Mouse (Mus musculus) liver, adult 2 months (tissue): ENCODE data around the gene Mcoln3. TPM values are rescaled to one million over a fixed set of nuclear protein-coding genes. Genes with fewer than 3 reads are reported as not detected.

Source experiments
- DNase-seq: peaks from one replicate; pipeline ENCODE4 v3.0.0-alpha.2; 2011; ENCODE audit warnings: low read depth, low spot score; ENCODE audit errors: extremely low read depth
- H3K27ac ChIP-seq: fragments of 200-500 bp; replicated peaks from 2 replicates; pipeline ENCODE4 v1.5.1; 2012; ENCODE audit warnings: low read depth, mild to moderate bottlenecking, control low read depth, inconsistent platforms, low read length; ENCODE audit not compliant: insufficient read depth
- H3K27me3 ChIP-seq: fragments of 200-500 bp; 2 replicates; pipeline ENCODE4 v1.6.1; 2012; ENCODE audit warnings: mild to moderate bottlenecking, moderate library complexity, low read length, inconsistent platforms; ENCODE audit not compliant: control insufficient read depth, insufficient read depth
- H3K36me3 ChIP-seq: fragments of 200-500 bp; 2 replicates; pipeline ENCODE4 v1.6.1; 2012; ENCODE audit warnings: low read length, inconsistent platforms; ENCODE audit not compliant: control insufficient read depth, insufficient read depth
- H3K4me1 ChIP-seq: fragments of 200-500 bp; 2 replicates; pipeline ENCODE4 v1.6.1; 2011; ENCODE audit warnings: low read length; ENCODE audit not compliant: control insufficient read depth, insufficient read depth
- H3K4me3 ChIP-seq: fragments of 200-500 bp; 2 replicates; pipeline ENCODE4 v1.5.1; 2011; ENCODE audit warnings: low read depth, mild to moderate bottlenecking, control low read depth, low read length, moderate library complexity; ENCODE audit not compliant: insufficient read depth
- H3K79me2 ChIP-seq: fragments of 200-500 bp; 2 replicates; pipeline ENCODE4 v1.6.1; 2012; ENCODE audit warnings: inconsistent platforms, mild to moderate bottlenecking, low read length, moderate library complexity; ENCODE audit not compliant: control insufficient read depth, insufficient read depth
- H3K9ac ChIP-seq: fragments of 200-500 bp; 2 replicates; pipeline ENCODE4 v1.6.1; 2012; ENCODE audit warnings: low read depth, mild to moderate bottlenecking, control low read depth, inconsistent platforms, low read length
- CTCF ChIP-seq: fragments of 200-500 bp; IDR thresholded peaks from 2 replicates; pipeline ENCODE4 v1.5.1; 2011; ENCODE audit warnings: low read depth, low read length, control low read depth
- POLR2A ChIP-seq: fragments of 200-500 bp; IDR thresholded peaks from 2 replicates; pipeline ENCODE4 v1.6.1; 2011; ENCODE audit warnings: low read length, control low read depth; ENCODE audit not compliant: insufficient read depth; ENCODE audit errors: extremely low read depth
- WGBS: fragments of 180-500 bp; shearing (Covaris S2); methylation state at CpG from one replicate; pipeline ENCODE4 v1.1.7; 2018; 5-methylcytosine and 5-hydroxymethylcytosine counted together
- polyA plus RNA-seq: library from polyadenylated mRNA; depleted of rRNA; stranded (reverse); fragments of >200 nt; gene quantifications from 2 replicates; pipeline ENCODE4 v1.2.3, GENCODE M21; 2012; rRNA removed
- total RNA-seq: library from RNA; depleted of rRNA; stranded (reverse); fragments of >200 nt; gene quantifications from 2 replicates; pipeline ENCODE4 v1.2.3, GENCODE M21; 2014; rRNA removed

The Mcoln3 gene
- total and polyA plus RNA-seq, 2 experiments = not detected

DNA sequence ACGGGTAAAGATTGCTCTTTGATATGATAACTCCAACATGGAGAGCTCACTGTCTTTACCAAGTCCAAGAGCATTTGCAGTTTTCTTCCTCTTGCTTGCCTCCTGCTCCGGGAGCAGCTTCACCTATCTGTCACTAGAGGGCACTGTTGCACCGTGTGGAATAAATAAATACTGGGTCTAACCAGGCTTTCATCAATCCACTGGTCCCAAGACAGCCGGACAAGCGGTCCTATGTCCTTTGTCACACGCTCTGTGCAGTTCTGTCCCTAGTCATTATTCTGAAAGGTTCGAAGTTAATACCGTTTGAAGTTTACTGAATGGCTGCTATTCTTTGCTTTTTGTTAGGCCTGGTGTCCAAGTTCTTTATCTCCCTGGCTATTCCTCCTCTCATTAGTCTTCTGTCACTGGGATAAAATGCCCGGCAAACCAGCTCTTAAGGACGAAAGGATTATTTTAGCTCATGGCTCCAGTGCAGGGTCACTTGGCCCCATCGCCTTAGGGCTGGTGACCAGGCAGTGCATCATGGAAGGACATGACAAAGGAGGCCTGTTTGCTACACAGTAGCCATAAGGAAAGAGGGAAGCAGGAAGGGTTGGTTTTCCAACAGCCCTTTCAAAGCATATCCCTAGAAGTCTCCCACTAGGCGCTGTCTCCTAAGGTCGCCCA lies 67.9 kb downstream of the Mcoln3 start:
- H3K4me1 ChIP-seq = no peaks in the 10 kb centered on the region
- DNase-seq = peak; percentile 57
- H3K9ac ChIP-seq = no peak overlapping the region
- WGBS = 38% methylated on average over 13 of the region's 13 CpGs
- TF ChIP-seq CTCF (peak; percentile 76), POLR2A (no peak)
- H3K36me3 ChIP-seq = no peaks in the 10 kb centered on the region
- no peak overlapping the region for H3K4me3 ChIP-seq
- no peaks in the 10 kb centered on the region for H3K27me3 ChIP-seq
- no peaks in the 10 kb centered on the region for H3K79me2 ChIP-seq
- H3K27ac ChIP-seq = no peak overlapping the region

DNA sequence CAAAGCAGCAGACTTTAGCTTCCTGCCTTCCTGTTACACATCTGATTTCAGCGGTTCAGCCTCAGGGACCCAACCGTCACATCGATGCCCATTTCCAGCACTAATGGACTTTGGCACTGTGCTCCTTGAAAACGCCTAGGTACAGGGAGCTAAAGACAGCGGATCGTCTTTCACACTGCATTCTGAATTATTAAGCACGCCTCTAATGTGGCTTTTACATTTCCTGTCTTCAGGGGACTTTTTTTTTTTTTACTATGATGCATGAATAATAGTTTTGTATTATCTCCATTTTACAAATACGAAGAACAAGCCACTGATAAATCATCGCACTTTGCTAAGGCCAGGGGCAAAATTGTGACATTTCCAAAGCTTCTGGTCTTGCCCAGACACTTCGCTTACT lies 68.8 kb downstream of the Mcoln3 start:
- WGBS = 89% methylated on average over 10 of the region's 10 CpGs
- Histone ChIP-seq H3K4me1 (no peaks in the 10 kb centered on the region), H3K79me2 (no peaks in the 10 kb centered on the region), H3K4me3 (no peak overlapping the region), H3K9ac (no peak overlapping the region), H3K36me3 (no peaks in the 10 kb centered on the region), H3K27ac (no peak overlapping the region), H3K27me3 (no peaks in the 10 kb centered on the region)
- no peak for DNase-seq
- TF ChIP-seq POLR2A = no peak
- no peak for TF ChIP-seq CTCF

DNA sequence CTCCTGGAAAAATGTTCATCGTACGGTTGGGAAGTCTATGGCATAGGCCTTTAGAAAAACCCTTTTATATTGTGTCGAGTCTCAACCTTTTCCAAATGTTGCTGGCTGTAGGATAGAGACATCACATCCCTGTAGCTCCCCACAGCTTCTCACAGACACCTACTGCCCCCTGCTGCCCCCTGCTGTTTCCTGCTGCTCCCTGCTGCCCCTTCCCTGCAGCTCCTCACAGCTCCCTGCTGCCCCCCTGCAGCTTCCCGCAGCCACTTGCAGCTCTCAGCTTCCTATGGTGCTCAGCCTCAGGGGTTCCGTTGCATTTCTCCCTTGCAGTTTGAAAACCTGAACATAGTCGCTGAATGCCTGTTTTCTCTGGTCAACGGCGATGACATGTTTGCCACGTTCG lies 72.7 kb downstream of the Mcoln3 start:
- no peak for DNase-seq
- Histone ChIP-seq H3K4me1 (no peaks in the 10 kb centered on the region), H3K36me3 (no peaks in the 10 kb centered on the region), H3K9ac (no peak overlapping the region), H3K4me3 (no peak overlapping the region), H3K27me3 (no peaks in the 10 kb centered on the region), H3K27ac (no peak overlapping the region), H3K79me2 (no peaks in the 10 kb centered on the region)
- TF ChIP-seq POLR2A = no peak
- TF ChIP-seq CTCF = peak; percentile 29; the same call in 1 of the 2 replicates
- 78% methylated on average over 10 of the region's 10 CpGs for WGBS

Other genes with a start within 250 kb of the Mcoln3 start
- gene Bcl10, start 194.6 kb upstream of the Mcoln3 start, total RNA-seq = 12.0 and 15.3 TPM in 2 replicates
- 4.7 and 5.7 TPM in 2 replicates for gene Bcl10, start 194.6 kb upstream of the Mcoln3 start, polyA plus RNA-seq
- gene 2410004B18Rik, start 179.4 kb upstream of the Mcoln3 start, total RNA-seq = 6.7 and 8.2 TPM in 2 replicates
- 3.6 and 3.7 TPM in 2 replicates for gene 2410004B18Rik, start 179.4 kb upstream of the Mcoln3 start, polyA plus RNA-seq
- 5.4 and 7.9 TPM in 2 replicates for gene Syde2, start 129.6 kb upstream of the Mcoln3 start, total RNA-seq
- gene Syde2, start 129.6 kb upstream of the Mcoln3 start, polyA plus RNA-seq = 1.3 and 1.7 TPM in 2 replicates
- 0.07 and 0.18 TPM in 2 replicates for gene Wdr63, start 9.3 kb upstream of the Mcoln3 start, total RNA-seq
- gene Wdr63, start 9.3 kb upstream of the Mcoln3 start, polyA plus RNA-seq = 0.09 and 0.17 TPM in 2 replicates
- gene Mcoln2, start 32.4 kb downstream of the Mcoln3 start, total RNA-seq = 0.34 and 0.55 TPM in 2 replicates
- 0.04 and 0.15 TPM in 2 replicates for gene Mcoln2, start 32.4 kb downstream of the Mcoln3 start, polyA plus RNA-seq
- gene Lpar3, start 103.5 kb downstream of the Mcoln3 start, total RNA-seq = 0.09 TPM in 1 of 2 replicates, not detected in the other
- 0.05 TPM in 1 of 2 replicates, not detected in the other for gene Lpar3, start 103.5 kb downstream of the Mcoln3 start, polyA plus RNA-seq